Mouse (Mus musculus) stomach, postnatal 0 days (tissue): Measurements from ENCODE around the gene Itpk1.

Experiments
- CTCF ChIP-seq: IDR thresholded peaks from 2 replicates; pipeline ENCODE4 v1.5.1; 2016; ENCODE audit warnings: antibody characterized with exemption, low read depth, mild to moderate bottlenecking, moderate library complexity
- EP300 ChIP-seq: optimal IDR thresholded peaks from 2 replicates; pipeline ENCODE3; 2016; ENCODE audit warnings: antibody characterized with exemption

GRCm38 (mm10) chr12:102705216-102705871 lies 614 bp upstream of the Itpk1 start:
- TF ChIP-seq CTCF, result peak; percentile 90
- no peak for TF ChIP-seq EP300
